In genomic region chr10:81138821-81139528, GRCm38 (mm10) we compare ENCODE assay signal across 8 mouse cellular contexts. TPM values are rescaled to one million over a fixed set of nuclear protein-coding genes. Genes with fewer than 3 reads are reported as not detected.
DNase-seq lines count a peak whose midpoint lies in the region; ATAC-seq and TF ChIP-seq lines count a peak whose summit lies in the region.

No protein-coding gene starts in this region.

- no peaks in the 10 kb centered on the region; the same call in 1 of the 2 replicates for H3K27me3 ChIP-seq in thymus, adult 2 months (ENCODE audit: control insufficient read depth, insufficient read depth, low read length)
- H3K27me3 ChIP-seq in liver, embryonic 11.5 days (replicated peaks; ENCODE audit: control insufficient read depth, insufficient read depth, low read length): peaks cover 3% of the 10 kb centered on the region

- no peak for ATAC-seq in liver, embryonic 11.5 days (replicated peaks; ENCODE audit: low FRiP score)
- no peak for ATAC-seq in CD4-positive, CD25-positive, alpha-beta regulatory T cell, adult 4 months

- peak; percentile 68 for DNase-seq in cerebellum, adult 9-10 months
- no peak for DNase-seq in cerebellum, postnatal 14 days
- no peak for DNase-seq in thymus, adult 2 months
- no peak for DNase-seq in thymus, postnatal 10 days (ENCODE audit: low spot score in 2 of 2)
- no peak for DNase-seq in liver, embryonic 11.5 days (ENCODE audit: low spot score)
- no peak for DNase-seq in right cerebral cortex, adult 2 months (ENCODE audit: low spot score in 2 of 2)
- DNase-seq in right cerebral cortex, postnatal 10 days (ENCODE audit: low spot score in 2 of 2): no peak

- no peak for TF ChIP-seq CTCF in thymus, adult 2 months (IDR thresholded peaks at IDR 0.05; ENCODE audit: borderline replicate concordance, control insufficient read depth, extremely low read depth, insufficient read depth, low read length, poor library complexity)

- H3K4me3 ChIP-seq in thymus, adult 2 months (ENCODE audit: control insufficient read depth, insufficient read depth, low read length): peak overlapping the region; percentile 69
- peak overlapping the region; percentile 97 for H3K4me3 ChIP-seq in liver, embryonic 11.5 days (ENCODE audit: low read depth, low read length)

- peak overlapping the region; percentile 89 for H3K9ac ChIP-seq in liver, embryonic 11.5 days (ENCODE audit: low read depth, low read length)

- H3K27ac ChIP-seq in thymus, adult 2 months (ENCODE audit: control insufficient read depth, insufficient read depth, low read length): no peak overlapping the region; the same call in 1 of the 2 replicates
- peak overlapping the region; percentile 88; the same call in 1 of the 2 replicates for H3K27ac ChIP-seq in liver, embryonic 11.5 days (ENCODE audit: low read depth, low read length)

- H3K4me2 ChIP-seq in liver, embryonic 11.5 days: peak overlapping the region; percentile 99

- WGBS in thymus, adult 2 months: 53% methylated on average over 11 of the region's 11 CpGs
- 51% methylated on average over 11 of the region's 11 CpGs for WGBS in liver, embryonic 11.5 days

- H3K36me3 ChIP-seq in thymus, adult 2 months (ENCODE audit: control insufficient read depth, insufficient read depth, low read length): peaks cover 3% of the 10 kb centered on the region
- H3K36me3 ChIP-seq in liver, embryonic 11.5 days (ENCODE audit: control insufficient read depth, insufficient read depth, low read length): peaks cover 8% of the 10 kb centered on the region

- peaks cover 50% of the 10 kb centered on the region for H3K4me1 ChIP-seq in thymus, adult 2 months (replicated peaks; ENCODE audit: control insufficient read depth, insufficient read depth, low read length)
- peaks cover 60% of the 10 kb centered on the region for H3K4me1 ChIP-seq in liver, embryonic 11.5 days (replicated peaks; ENCODE audit: control insufficient read depth, insufficient read depth, low read length)

- H3K9me3 ChIP-seq in liver, embryonic 11.5 days (ENCODE audit: control insufficient read depth, low read length): no peaks in the 10 kb centered on the region

- no peak for TF ChIP-seq POLR2A in thymus, adult 2 months (IDR thresholded peaks at IDR 0.05; ENCODE audit: control insufficient read depth, extremely low read depth, insufficient read depth, low read length, poor library complexity)

RNA-seq across cellular contexts. Expression of gene Zbtb7a, which starts 4.0 kb away (rescaled TPM):
- 66.0 and 87.5 TPM in 2 replicates for polyA plus RNA-seq in thymus, adult 2 months (2012; rRNA removed)
- 31.6 and 34.2 TPM in 2 replicates for polyA plus RNA-seq in liver, embryonic 11.5 days (2014; fragmentation: Nextera tagmentation; extraction: Ambion mirVana)
- polyA plus RNA-seq in CD4-positive, CD25-positive, alpha-beta regulatory T cell, adult 4 months (2017; shearing (Covaris generic)): 10 to 100 TPM in 1 of 2 experiments, 1 to 10 TPM in 1; 6.5 to 11.3 TPM

RNA-seq across cellular contexts. Expression of gene Pias4, which starts 28.7 kb away (rescaled TPM):
- polyA plus RNA-seq in thymus, adult 2 months (2012; rRNA removed): 67.6 and 72.9 TPM in 2 replicates
- 41.2 and 50.9 TPM in 2 replicates for polyA plus RNA-seq in liver, embryonic 11.5 days (2014; fragmentation: Nextera tagmentation; extraction: Ambion mirVana)
- polyA plus RNA-seq in CD4-positive, CD25-positive, alpha-beta regulatory T cell, adult 4 months (2017; shearing (Covaris generic)): 10 to 100 TPM; 17.1 to 20.0 TPM

RNA-seq across cellular contexts. Expression of gene Map2k2, which starts 33.3 kb away (rescaled TPM):
- polyA plus RNA-seq in thymus, adult 2 months (2012; rRNA removed): 214 and 285 TPM in 2 replicates
- polyA plus RNA-seq in liver, embryonic 11.5 days (2014; fragmentation: Nextera tagmentation; extraction: Ambion mirVana): 201 and 207 TPM in 2 replicates
- 10 to 100 TPM; 21.5 to 28.1 TPM for polyA plus RNA-seq in CD4-positive, CD25-positive, alpha-beta regulatory T cell, adult 4 months (2017; shearing (Covaris generic))

RNA-seq across cellular contexts. Expression of gene Eef2, which starts 37.5 kb away (rescaled TPM):
- polyA plus RNA-seq in thymus, adult 2 months (2012; rRNA removed): 2,100 and 2,369 TPM in 2 replicates
- polyA plus RNA-seq in liver, embryonic 11.5 days (2014; fragmentation: Nextera tagmentation; extraction: Ambion mirVana): 626 and 647 TPM in 2 replicates
- 1,000 to 10,000 TPM in 1 of 2 experiments, 100 to 1,000 TPM in 1; 934 to 1,665 TPM for polyA plus RNA-seq in CD4-positive, CD25-positive, alpha-beta regulatory T cell, adult 4 months (2017; shearing (Covaris generic))

RNA-seq across cellular contexts. Expression of gene Creb3l3, which starts 40.3 kb away (rescaled TPM):
- 0.39 and 1.0 TPM in 2 replicates for polyA plus RNA-seq in thymus, adult 2 months (2012; rRNA removed)
- polyA plus RNA-seq in liver, embryonic 11.5 days (2014; fragmentation: Nextera tagmentation; extraction: Ambion mirVana): 17.3 and 17.6 TPM in 2 replicates
- not detected for polyA plus RNA-seq in CD4-positive, CD25-positive, alpha-beta regulatory T cell, adult 4 months (2017; shearing (Covaris generic))
